Comparison of ENCODE assay signal across 9 mouse cellular contexts in genomic region chr16:78302678-78303050, GRCm38 (mm10). TPM values are rescaled to one million over a fixed set of nuclear protein-coding genes. Genes with fewer than 3 reads are reported as not detected.
A peak's percentile ranks its signal among the peaks of the same experiment; 100 is the strongest.
DNase-seq lines count a peak whose midpoint lies in the region; ATAC-seq and TF ChIP-seq lines count a peak whose summit lies in the region.
"Had no signal": no experiment of that assay in that cellular context is flagged by ENCODE, and none has a peak within 500 bp of the region (broad histone marks: within the 10 kb centered on the region; RNA-seq: fewer than 3 reads in every experiment).

No protein-coding gene starts in this region.

- H3K27ac ChIP-seq in gastrocnemius, adult 2 months = no peak overlapping the region
- H3K27ac ChIP-seq in forebrain, embryonic 12.5 days = no peak overlapping the region
- no peak overlapping the region for H3K27ac ChIP-seq in liver, embryonic 15.5 days (replicated peaks)

- H3K36me3 ChIP-seq in forebrain, embryonic 12.5 days (replicated peaks) = peaks cover 8% of the 10 kb centered on the region; the same call in 1 of the 2 replicates
- H3K36me3 ChIP-seq in liver, embryonic 15.5 days (replicated peaks) = no peaks in the 10 kb centered on the region
- H3K36me3 ChIP-seq: G1E had no signal

- H3K9me3 ChIP-seq in forebrain, embryonic 12.5 days = no peaks in the 10 kb centered on the region
- no peaks in the 10 kb centered on the region for H3K9me3 ChIP-seq in liver, embryonic 15.5 days (replicated peaks)

- no peaks in the 10 kb centered on the region for H3K27me3 ChIP-seq in forebrain, embryonic 12.5 days
- H3K27me3 ChIP-seq in liver, embryonic 15.5 days = peaks cover 50% of the 10 kb centered on the region

- DNase-seq in gastrocnemius, adult 2 months = peak; percentile 29
- no peak for DNase-seq in gastrocnemius, postnatal 14 days
- DNase-seq in ZHBTc4 (ENCODE audit: low read depth, low spot score) = peak; percentile 56
- DNase-seq in kidney, adult 18-20 months = peak; percentile 17
- DNase-seq in right cerebral cortex, postnatal 25 days = peak; percentile 52
- no peak for DNase-seq in spleen, adult 12 weeks (ENCODE audit: low spot score)

- H3K4me2 ChIP-seq in forebrain, embryonic 12.5 days = peak overlapping the region; percentile 79
- H3K4me2 ChIP-seq in liver, embryonic 15.5 days = peak overlapping the region; percentile 77

- intact Hi-C loops in gastrocnemius, adult 2 months (cut with DNase I) = loop anchor here (5.0 kb wide), 1 partner anchor 40 kb away; no protein-coding TSS in a partner anchor
- intact Hi-C loops in gastrocnemius, postnatal 14 days (cut with DNase I; ENCODE audit: low total_unique reads) = no loop called here

- peak overlapping the region; percentile 92; the same call in 1 of the 2 replicates for H3K9ac ChIP-seq in forebrain, embryonic 12.5 days
- H3K9ac ChIP-seq in liver, embryonic 15.5 days = 0 out of 2 replicates have a peak overlapping the region, but pooled peaks have one; percentile 58

- no peak for ATAC-seq in forebrain, embryonic 12.5 days (ENCODE audit: low FRiP score)
- ATAC-seq in liver, embryonic 15.5 days (ENCODE audit: insufficient read depth) = no peak

- 3% methylated on average over 10 of the region's 10 CpGs for WGBS in forebrain, embryonic 12.5 days
- 9% methylated on average over 10 of the region's 10 CpGs for WGBS in liver, embryonic 15.5 days (ENCODE audit: insufficient replicate concordance)

- peaks cover 32% of the 10 kb centered on the region for H3K4me1 ChIP-seq in forebrain, embryonic 12.5 days
- peaks cover 8% of the 10 kb centered on the region; the same call in 1 of the 2 replicates for H3K4me1 ChIP-seq in liver, embryonic 15.5 days (replicated peaks)

- no peak for TF ChIP-seq CTCF in gastrocnemius, adult 2 months (IDR thresholded peaks at IDR 0.05)

- peak overlapping the region; percentile 87 for H3K4me3 ChIP-seq in gastrocnemius, adult 2 months
- H3K4me3 ChIP-seq in forebrain, embryonic 12.5 days (replicated peaks) = peak overlapping the region; percentile 92
- H3K4me3 ChIP-seq in liver, embryonic 15.5 days (replicated peaks) = peak overlapping the region; percentile 62

RNA-seq across cellular contexts. Expression of gene Cxadr, which starts 1.4 kb away (rescaled TPM):
- total RNA-seq in gastrocnemius, adult 2 months (2021) = under 1 TPM; 0.25 to 0.66 TPM
- total RNA-seq in gastrocnemius, postnatal 14 days (2021) = under 1 TPM; 0.29 to 0.84 TPM
- polyA plus RNA-seq in forebrain, embryonic 12.5 days (2016; fragmentation: Nextera tagmentation; extraction: Ambion mirVana) = 108 and 120 TPM in 2 replicates
- polyA plus RNA-seq in liver, embryonic 15.5 days (2015; fragmentation: Nextera tagmentation; extraction: Ambion mirVana) = 17.4 and 18.0 TPM in 2 replicates
- polyA plus RNA-seq: G1E had no signal

Comparison
In these comparisons a context has a peak if more than half of its experiments do, and no peak if none do; other contexts are left out.
1. DNase-seq: peak in gastrocnemius, adult 2 months (single experiment), ZHBTc4 (single experiment), kidney, adult 18-20 months (single experiment) and right cerebral cortex, postnatal 25 days (single experiment); none in gastrocnemius, postnatal 14 days (single experiment) and spleen, adult 12 weeks (single experiment).
2. Peak in every context shown above with its lines, with median percentiles within 50 percentile points of each other: H3K4me3 ChIP-seq.